Mouse (Mus musculus): ENCODE measurements around the gene Rnf126. TPM values are rescaled to one million over a fixed set of nuclear protein-coding genes. Genes with fewer than 3 reads are reported as not detected.

Rnf126 gene
- polyA plus RNA-seq, 1 experiment from 2014 or later = 58.5 TPM

GRCm38 (mm10) chr10:79748496-79748895 lies 18.3 kb downstream of the Rnf126 start:
- CTCF ChIA-PET = interaction anchor here (1.2 to 2.8 kb wide), 2 partner anchors 13 to 50 kb away, joined by 3 to 7 read pairs; no protein-coding TSS in a partner anchor
- ATAC-seq (no peak), DNase-seq (ENCODE audit: low read depth, low spot score) (no peak)
- in situ Hi-C loops (cut with MboI; ENCODE audit: low pct_unique_long_range_greater_than_20kb) = no loop called here
- POLR2A ChIA-PET = interaction anchor here (0.8 to 3.6 kb wide), 2 partner anchors 11 to 17 kb away, joined by 3 to 10 read pairs; no protein-coding TSS in a partner anchor
- no peak for TF ChIP-seq CTCF (IDR thresholded peaks at IDR 0.05)
- no peaks in the 10 kb centered on the region for H3K27me3 ChIP-seq

- POLR2A ChIA-PET = interaction anchor here (3.6 kb wide), 1 partner anchor 12 kb away, joined by 10 read pairs; no protein-coding TSS in a partner anchor
- TF ChIP-seq CTCF (IDR thresholded peaks at IDR 0.05) = no peak
Measured at GRCm38 (mm10) chr10:79746774-79747151, 20.0 kb downstream of the Rnf126 start.

GRCm38 (mm10) chr10:79745898-79746773 lies 20.6 kb downstream of the Rnf126 start, which contains the start of gene Polrmt:
TSS of gene Polrmt (minus strand) at chr10:79746581.
- in situ Hi-C loops (cut with MboI; ENCODE audit: low pct_unique_long_range_greater_than_20kb) = no loop called here
- peak; percentile 77 for DNase-seq (ENCODE audit: low read depth, low spot score)
- CTCF ChIA-PET = no interaction called here
- POLR2A ChIA-PET = interaction anchor here (0.9 to 3.6 kb wide), 2 partner anchors 13 to 21 kb away, joined by 3 to 10 read pairs; no protein-coding TSS in a partner anchor
- ATAC-seq = peak; percentile 93
- H3K27me3 ChIP-seq = no peaks in the 10 kb centered on the region
- TF ChIP-seq CTCF (IDR thresholded peaks at IDR 0.05) = no peak

More at GRCm38 (mm10) chr10:79746774-79747151, 20.0 kb downstream of the Rnf126 start:
- DNase-seq (ENCODE audit: low read depth, low spot score) (no peak), ATAC-seq (no peak)
- no peaks in the 10 kb centered on the region for H3K27me3 ChIP-seq
- in situ Hi-C loops (cut with MboI; ENCODE audit: low pct_unique_long_range_greater_than_20kb) = no loop called here
- CTCF ChIA-PET = interaction anchor here (2.8 kb wide), 1 partner anchor 15 kb away, joined by 7 read pairs; no protein-coding TSS in a partner anchor

- no peak for TF ChIP-seq CTCF (IDR thresholded peaks at IDR 0.05)
- ChIA-PET POLR2A (interaction anchor here (0.9 kb wide), 1 partner anchor 22 kb away, joined by 3 read pairs; no protein-coding TSS in a partner anchor), CTCF (interaction anchor here (1.5 kb wide), 1 partner anchor 20 kb away, joined by 3 read pairs; no protein-coding TSS in a partner anchor)
- DNase-seq (ENCODE audit: low read depth, low spot score) = no peak
- in situ Hi-C loops (cut with MboI; ENCODE audit: low pct_unique_long_range_greater_than_20kb) = no loop called here
- H3K27me3 ChIP-seq = no peaks in the 10 kb centered on the region
- no peak for ATAC-seq
Measured at GRCm38 (mm10) chr10:79745411-79745810, 21.3 kb downstream of the Rnf126 start.

GRCm38 (mm10) chr10:79743650-79744365 lies 22.9 kb downstream of the Rnf126 start:
- no peak for TF ChIP-seq CTCF (IDR thresholded peaks at IDR 0.05)
- ATAC-seq (no peak), DNase-seq (ENCODE audit: low read depth, low spot score) (no peak)
- ChIA-PET POLR2A (no interaction called here), CTCF (interaction anchor here (1.5 to 1.7 kb wide), 2 partner anchors 10 to 18 kb away, joined by 3 to 4 read pairs; no protein-coding TSS in a partner anchor)
- no peaks in the 10 kb centered on the region for H3K27me3 ChIP-seq
- in situ Hi-C loops (cut with MboI; ENCODE audit: low pct_unique_long_range_greater_than_20kb) = no loop called here

- ChIA-PET CTCF (interaction anchor here (1.7 kb wide), 1 partner anchor 10 kb away, joined by 4 read pairs; no protein-coding TSS in a partner anchor), POLR2A (no interaction called here)
- ATAC-seq (no peak), DNase-seq (ENCODE audit: low read depth, low spot score) (no peak)
- in situ Hi-C loops (cut with MboI; ENCODE audit: low pct_unique_long_range_greater_than_20kb) = no loop called here
- H3K27me3 ChIP-seq = no peaks in the 10 kb centered on the region
- no peak for TF ChIP-seq CTCF (IDR thresholded peaks at IDR 0.05)
Measured at GRCm38 (mm10) chr10:79743161-79743560, 23.6 kb downstream of the Rnf126 start.

- H3K27me3 ChIP-seq = no peaks in the 10 kb centered on the region
- CTCF ChIA-PET = interaction anchor here (0.6 to 0.8 kb wide), 2 partner anchors 11 to 39 kb away, joined by 3 to 4 read pairs; no protein-coding TSS in a partner anchor
- ATAC-seq (no peak), DNase-seq (ENCODE audit: low read depth, low spot score) (no peak)
- POLR2A ChIA-PET = interaction anchor here (1.4 kb wide), 1 partner anchor 16 kb away, joined by 3 read pairs; no protein-coding TSS in a partner anchor
- in situ Hi-C loops (cut with MboI; ENCODE audit: low pct_unique_long_range_greater_than_20kb) = no loop called here
- no peak for TF ChIP-seq CTCF (IDR thresholded peaks at IDR 0.05)
Measured at GRCm38 (mm10) chr10:79740863-79741262, 25.9 kb downstream of the Rnf126 start.

- in situ Hi-C loops (cut with MboI; ENCODE audit: low pct_unique_long_range_greater_than_20kb) = no loop called here
- POLR2A ChIA-PET = interaction anchor here (0.9 kb wide), 1 partner anchor 63 kb away, joined by 3 read pairs; no protein-coding TSS in a partner anchor
- CTCF ChIA-PET = no interaction called here
- ATAC-seq (no peak), DNase-seq (ENCODE audit: low read depth, low spot score) (no peak)
- TF ChIP-seq CTCF (IDR thresholded peaks at IDR 0.05) = no peak
- no peaks in the 10 kb centered on the region for H3K27me3 ChIP-seq
Measured at GRCm38 (mm10) chr10:79739234-79739633, 27.5 kb downstream of the Rnf126 start.

GRCm38 (mm10) chr10:79738259-79738658 lies 28.5 kb downstream of the Rnf126 start:
- ATAC-seq = no peak
- in situ Hi-C loops (cut with MboI; ENCODE audit: low pct_unique_long_range_greater_than_20kb) = no loop called here
- POLR2A ChIA-PET = no interaction called here
- no peak for DNase-seq (ENCODE audit: low read depth, low spot score)
- CTCF ChIA-PET = no interaction called here
- TF ChIP-seq CTCF (IDR thresholded peaks at IDR 0.05) = no peak
- H3K27me3 ChIP-seq = no peaks in the 10 kb centered on the region

- in situ Hi-C loops (cut with MboI; ENCODE audit: low pct_unique_long_range_greater_than_20kb) = no loop called here
- ChIA-PET POLR2A (no interaction called here), CTCF (no interaction called here)
- ATAC-seq (no peak), DNase-seq (ENCODE audit: low read depth, low spot score) (no peak)
- no peaks in the 10 kb centered on the region for H3K27me3 ChIP-seq
- no peak for TF ChIP-seq CTCF (IDR thresholded peaks at IDR 0.05)
Measured at GRCm38 (mm10) chr10:79736706-79737105, 30.0 kb downstream of the Rnf126 start.
